Mouse (Mus musculus): ENCODE results near the gene 2310033P09Rik.

2310033P09Rik gene

GRCm38 (mm10) chr11:59232797-59233196 is 24.7 kb downstream of the 2310033P09Rik start:
- no peaks in the 10 kb centered on the region for H3K27me3 ChIP-seq (ENCODE audit: control insufficient read depth, insufficient read depth, low read length, poor library complexity, severe bottlenecking)
- DNase-seq (ENCODE audit: low read depth, low spot score) = no peak
- no peaks in the 10 kb centered on the region for H3K36me3 ChIP-seq (ENCODE audit: control insufficient read depth, insufficient read depth, low read length, poor library complexity, severe bottlenecking)

- no peaks in the 10 kb centered on the region for H3K27me3 ChIP-seq (ENCODE audit: control insufficient read depth, insufficient read depth, low read length, poor library complexity, severe bottlenecking)
- H3K36me3 ChIP-seq (ENCODE audit: control insufficient read depth, insufficient read depth, low read length, poor library complexity, severe bottlenecking) = no peaks in the 10 kb centered on the region
- DNase-seq (ENCODE audit: low read depth, low spot score) = peak; percentile 54
Observed at GRCm38 (mm10) chr11:59238525-59239427, 30.7 kb downstream of the 2310033P09Rik start.

GRCm38 (mm10) chr11:59239428-59239785 is 31.3 kb downstream of the 2310033P09Rik start:
- DNase-seq (ENCODE audit: low read depth, low spot score) = no peak

GRCm38 (mm10) chr11:59239796-59240195 is 31.7 kb downstream of the 2310033P09Rik start:
- no peaks in the 10 kb centered on the region for H3K36me3 ChIP-seq (ENCODE audit: control insufficient read depth, insufficient read depth, low read length, poor library complexity, severe bottlenecking)
- no peak for DNase-seq (ENCODE audit: low read depth, low spot score)
- H3K27me3 ChIP-seq (ENCODE audit: control insufficient read depth, insufficient read depth, low read length, poor library complexity, severe bottlenecking) = no peaks in the 10 kb centered on the region

More at GRCm38 (mm10) chr11:59239428-59239785, 31.3 kb downstream of the 2310033P09Rik start:
- Histone ChIP-seq H3K27me3 (ENCODE audit: control insufficient read depth, insufficient read depth, low read length, poor library complexity, severe bottlenecking) (no peaks in the 10 kb centered on the region), H3K36me3 (ENCODE audit: control insufficient read depth, insufficient read depth, low read length, poor library complexity, severe bottlenecking) (no peaks in the 10 kb centered on the region)

- Histone ChIP-seq H3K27me3 (ENCODE audit: control insufficient read depth, insufficient read depth, low read length, poor library complexity, severe bottlenecking) (no peaks in the 10 kb centered on the region), H3K36me3 (ENCODE audit: control insufficient read depth, insufficient read depth, low read length, poor library complexity, severe bottlenecking) (no peaks in the 10 kb centered on the region)
- DNase-seq (ENCODE audit: low read depth, low spot score) = no peak
Observed at GRCm38 (mm10) chr11:59241841-59242240, 33.7 kb downstream of the 2310033P09Rik start.

- H3K27me3 ChIP-seq (ENCODE audit: control insufficient read depth, insufficient read depth, low read length, poor library complexity, severe bottlenecking) = no peaks in the 10 kb centered on the region
- no peak for DNase-seq (ENCODE audit: low read depth, low spot score)
- H3K36me3 ChIP-seq (ENCODE audit: control insufficient read depth, insufficient read depth, low read length, poor library complexity, severe bottlenecking) = no peaks in the 10 kb centered on the region
Observed at GRCm38 (mm10) chr11:59243856-59244255, 35.7 kb downstream of the 2310033P09Rik start.

GRCm38 (mm10) chr11:59248101-59248500 is 40.0 kb downstream of the 2310033P09Rik start:
- DNase-seq (ENCODE audit: low read depth, low spot score) = peak; percentile 13
- no peaks in the 10 kb centered on the region for H3K27me3 ChIP-seq (ENCODE audit: control insufficient read depth, insufficient read depth, low read length, poor library complexity, severe bottlenecking)
- H3K36me3 ChIP-seq (ENCODE audit: control insufficient read depth, insufficient read depth, low read length, poor library complexity, severe bottlenecking) = no peaks in the 10 kb centered on the region

GRCm38 (mm10) chr11:59259647-59260046 is 51.5 kb downstream of the 2310033P09Rik start:
- DNase-seq (ENCODE audit: low read depth, low spot score) = no peak
- Histone ChIP-seq H3K27me3 (ENCODE audit: control insufficient read depth, insufficient read depth, low read length, poor library complexity, severe bottlenecking) (peaks cover 2% of the 10 kb centered on the region; the same call in 1 of the 2 replicates), H3K36me3 (ENCODE audit: control insufficient read depth, insufficient read depth, low read length, poor library complexity, severe bottlenecking) (no peaks in the 10 kb centered on the region)
